Mouse (Mus musculus): ENCODE measurements around the gene Antxr1. TPM values are rescaled to one million over a fixed set of nuclear protein-coding genes. Genes with fewer than 3 reads are reported as not detected.

The Antxr1 gene
- total RNA-seq, 2 experiments from 2014 or later: 9.8 to 11.7 TPM

DNA sequence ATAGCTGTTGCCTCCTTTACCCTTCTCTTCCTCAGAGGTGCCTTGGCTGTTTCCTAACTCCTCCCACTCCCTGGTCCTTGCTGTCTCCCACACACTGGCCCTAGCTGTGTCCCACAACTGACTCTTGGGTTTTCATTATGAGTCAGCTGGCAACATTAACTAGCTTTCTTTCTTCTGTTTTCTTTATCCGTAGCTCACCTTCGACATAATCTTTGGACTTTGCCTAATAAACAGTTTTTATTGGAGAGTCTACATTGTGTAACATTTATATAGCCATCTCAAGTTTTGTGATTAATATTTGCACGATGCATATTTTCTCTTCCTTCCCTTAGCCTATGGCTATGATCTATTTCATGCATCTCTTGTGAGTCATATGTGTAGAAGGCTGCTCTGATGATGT is 40.7 kb downstream of the Antxr1 start:
- DNase-seq (ENCODE audit: low spot score): no peak
- intact Hi-C loops (cut with DNase I): no loop called here

DNA sequence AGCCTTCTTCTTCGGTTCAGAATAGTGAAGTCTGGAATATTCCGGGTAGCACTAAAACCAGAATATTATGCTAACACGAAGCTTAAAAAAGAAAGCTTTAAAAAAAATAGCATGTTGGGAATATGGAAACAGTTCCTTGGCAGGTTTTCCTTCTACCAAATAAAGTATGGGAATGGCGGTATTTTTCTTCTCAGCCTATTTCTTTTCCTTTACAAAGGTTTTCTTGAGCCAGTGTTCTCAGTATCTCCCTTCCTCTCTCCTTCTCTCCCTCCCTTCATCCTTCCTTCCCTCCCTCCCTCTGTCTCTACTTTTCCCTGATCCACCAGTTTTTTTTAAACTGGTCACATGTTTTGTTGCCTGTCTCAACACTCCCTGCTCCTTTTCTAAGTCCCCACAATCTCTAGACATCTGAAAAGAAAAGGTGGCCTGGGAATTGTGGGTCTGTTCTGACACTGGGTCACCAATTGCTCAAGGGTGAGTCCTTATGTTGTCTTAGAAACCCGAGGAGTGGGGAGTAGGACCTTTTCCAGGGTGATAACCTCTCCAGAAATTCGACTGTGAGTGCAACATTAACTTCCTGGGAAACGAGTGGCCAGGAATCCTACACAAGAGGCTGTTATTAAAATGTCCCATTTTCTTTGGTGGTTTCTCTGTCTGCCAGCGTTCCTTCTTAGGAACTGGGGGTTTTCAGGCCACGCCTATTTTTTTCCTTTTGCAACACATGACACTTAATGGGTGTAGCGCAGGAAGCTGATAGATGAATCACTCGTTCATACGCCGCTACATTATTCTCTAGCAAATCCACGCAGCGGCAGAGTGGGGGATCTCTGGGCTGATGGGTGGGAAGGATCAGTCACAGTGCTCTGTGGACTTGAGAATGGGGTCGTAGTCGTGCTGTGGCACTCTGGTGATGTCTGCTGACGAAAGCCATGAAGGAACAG is 42.4 kb downstream of the Antxr1 start:
- intact Hi-C loops (cut with DNase I): no loop called here
- no peak for DNase-seq (ENCODE audit: low spot score)

DNA sequence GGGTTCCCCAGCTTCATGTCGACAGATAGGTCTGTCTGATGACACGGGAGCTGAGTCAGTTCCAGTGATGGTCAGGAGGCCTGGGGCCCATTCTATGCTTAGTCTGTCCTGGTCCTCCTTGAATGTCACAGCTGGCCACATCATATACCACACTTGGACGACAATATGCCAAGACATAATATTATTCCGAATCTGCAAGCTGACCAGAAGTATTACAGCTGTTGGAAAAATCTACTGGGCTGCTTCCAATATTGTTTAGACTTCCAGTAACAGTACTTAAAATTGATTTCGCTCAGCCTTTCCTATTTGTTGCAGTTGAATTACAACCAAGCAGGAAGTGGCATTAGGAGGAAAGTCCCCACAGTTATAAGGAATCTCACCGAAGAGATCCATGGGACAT is 48.4 kb downstream of the Antxr1 start:
- intact Hi-C loops (cut with DNase I): no loop called here
- no peak for DNase-seq (ENCODE audit: low spot score)

DNA sequence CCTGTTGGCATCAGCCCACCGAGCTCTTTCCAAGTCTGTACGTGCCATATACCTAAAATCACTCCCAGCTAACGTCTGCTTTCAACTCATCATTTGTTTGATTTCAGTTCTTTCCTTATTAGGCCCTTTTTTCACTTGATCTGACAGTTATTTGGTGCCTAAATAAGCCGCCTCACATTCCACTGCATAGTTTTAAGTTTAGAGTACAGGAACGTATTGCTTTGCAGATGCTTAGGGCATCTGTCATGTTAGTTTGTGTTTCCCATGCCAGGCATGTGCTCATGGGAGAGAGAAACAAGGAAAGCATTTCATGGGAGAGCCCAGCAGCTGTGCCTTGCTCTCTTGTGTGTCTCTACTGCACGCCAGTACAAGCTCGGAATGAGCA is 50.3 kb downstream of the Antxr1 start:
- DNase-seq (ENCODE audit: low spot score): no peak
- intact Hi-C loops (cut with DNase I): no loop called here

DNA sequence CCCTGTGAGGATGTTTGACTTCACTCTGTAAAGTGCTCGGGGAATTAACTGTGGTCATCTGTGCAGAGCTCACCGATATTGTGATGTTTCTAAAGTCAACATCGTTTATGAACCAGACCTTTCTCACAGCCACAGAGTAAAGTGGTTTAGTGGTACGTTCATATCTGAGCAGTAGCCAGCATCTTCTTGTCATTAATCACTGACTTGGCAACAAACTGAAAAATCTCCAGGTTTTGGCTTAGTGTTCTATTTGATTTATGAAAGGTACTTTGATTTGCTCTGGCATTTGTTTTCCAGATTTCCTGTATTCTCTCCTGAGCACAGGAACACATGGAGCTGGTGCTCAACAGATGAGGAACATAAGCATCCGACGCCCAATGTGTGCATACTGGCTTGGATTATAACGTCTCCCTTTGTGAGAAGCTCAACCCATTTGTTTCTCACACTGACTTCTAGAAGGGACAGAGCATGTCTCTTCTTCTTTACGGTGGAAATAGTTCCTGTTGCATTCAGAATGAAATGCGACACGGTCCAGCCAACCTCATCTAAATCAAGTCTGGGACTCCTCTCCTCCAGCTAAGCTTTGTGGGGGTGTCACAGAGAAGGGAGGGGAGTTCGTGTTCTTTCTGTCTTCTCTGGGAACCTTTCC is 50.8 kb downstream of the Antxr1 start:
- DNase-seq (ENCODE audit: low spot score): no peak
- intact Hi-C loops (cut with DNase I): no loop called here

DNA sequence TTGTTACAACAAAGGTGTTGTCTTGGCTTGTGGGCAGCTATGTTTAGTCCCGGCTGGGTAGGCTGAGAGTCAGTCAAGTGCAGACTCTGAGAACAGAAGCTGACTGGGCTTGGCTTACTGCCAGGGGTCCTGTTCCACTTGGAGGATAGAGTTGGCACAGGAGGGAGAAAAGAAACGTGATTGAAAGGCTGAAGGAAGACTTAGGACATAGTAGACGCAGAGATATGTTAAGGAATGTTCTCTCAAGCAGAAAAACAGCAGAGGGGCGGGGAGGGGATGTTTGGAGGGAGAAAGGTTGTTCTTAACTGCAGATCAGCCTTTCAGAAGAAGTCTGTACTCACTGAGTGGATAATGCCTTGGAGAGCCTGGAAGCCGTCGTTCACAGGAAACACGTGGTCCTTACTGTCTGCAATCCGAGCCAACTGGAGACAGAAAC is 53.3 kb downstream of the Antxr1 start:
- intact Hi-C loops (cut with DNase I): no loop called here

DNA sequence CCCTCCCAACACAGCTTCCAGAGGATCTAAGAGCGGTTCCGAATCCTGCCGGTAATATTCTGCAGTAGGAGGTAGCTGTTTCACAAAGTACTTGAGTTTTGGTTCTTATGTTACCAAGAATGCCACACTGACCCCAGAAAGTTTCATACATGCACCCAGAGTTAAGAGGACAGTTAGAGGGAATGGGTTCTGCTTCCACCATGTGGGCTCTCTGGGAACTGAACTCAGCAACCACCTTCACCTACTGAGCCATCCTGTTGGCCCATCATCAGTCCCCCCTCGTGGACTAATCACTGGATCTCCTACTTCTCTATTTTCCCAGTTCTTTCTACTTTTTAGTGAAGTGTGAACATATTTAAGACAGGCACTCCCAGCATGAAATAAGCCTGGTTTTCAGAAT is 53.9 kb downstream of the Antxr1 start:
- no peak for DNase-seq (ENCODE audit: low spot score)
- intact Hi-C loops (cut with DNase I): no loop called here

More for the DNA sequence above, 53.3 kb downstream of the Antxr1 start:
- DNase-seq (ENCODE audit: low spot score): peak; percentile 28

DNA sequence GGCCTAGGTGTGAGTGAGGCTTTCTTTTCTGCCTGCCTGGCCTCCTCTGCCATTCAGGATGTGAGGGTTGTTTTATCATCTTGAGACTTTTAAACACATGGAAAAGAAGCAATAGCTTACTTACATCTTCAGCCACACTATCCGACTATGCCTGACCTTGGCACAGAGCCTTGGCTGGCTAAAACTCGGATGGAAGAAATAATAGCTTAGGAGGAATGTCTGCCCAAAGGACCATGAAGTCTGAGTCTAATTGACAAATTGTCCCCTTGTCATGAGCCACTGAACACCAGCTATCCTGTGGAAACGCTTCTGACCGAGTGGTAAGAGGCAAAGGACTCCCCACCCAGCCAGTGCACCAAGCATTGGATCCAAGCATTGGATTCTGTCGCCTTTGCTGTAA is 57.5 kb downstream of the Antxr1 start:
- no peak for DNase-seq (ENCODE audit: low spot score)
- intact Hi-C loops (cut with DNase I): no loop called here

DNA sequence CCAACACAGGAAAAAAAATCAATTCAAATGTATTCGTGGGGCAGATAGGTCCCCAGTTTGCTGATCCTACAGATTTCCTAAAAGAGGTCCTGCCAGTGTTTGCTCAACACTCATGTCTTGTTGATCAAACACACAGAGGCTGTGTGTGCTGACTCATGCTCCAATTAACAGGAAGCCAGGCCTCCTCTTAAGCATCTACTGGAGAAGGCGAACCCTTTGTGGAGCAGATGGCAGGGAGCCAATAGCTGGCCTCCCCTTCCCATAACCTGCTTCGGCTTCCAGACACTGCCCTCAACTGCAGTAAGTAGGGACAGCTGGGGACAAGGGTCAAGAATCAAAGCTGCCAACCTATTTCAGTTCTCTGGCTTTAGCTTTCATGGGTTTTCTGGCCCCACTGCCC is 58.1 kb downstream of the Antxr1 start:
- intact Hi-C loops (cut with DNase I): no loop called here
- no peak for DNase-seq (ENCODE audit: low spot score)

DNA sequence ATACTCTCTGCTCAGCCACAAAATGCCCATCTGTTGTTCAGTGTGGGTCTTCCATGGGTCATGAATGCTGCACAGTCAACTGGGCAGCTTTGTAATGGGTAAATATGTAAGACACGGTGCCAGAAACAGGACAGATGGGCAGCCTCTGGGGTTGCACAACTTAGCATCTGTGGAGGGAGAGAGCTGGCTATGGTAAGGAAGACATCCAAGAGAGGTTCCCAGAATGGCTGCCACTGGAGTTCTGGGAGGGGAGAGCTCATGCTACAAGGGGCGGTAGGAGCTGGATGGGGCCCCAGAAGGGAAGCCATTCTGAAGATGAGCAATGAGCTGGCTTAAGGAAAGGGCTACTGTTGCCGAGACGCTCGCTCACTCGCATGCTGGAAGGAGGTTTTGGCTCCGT is 58.7 kb downstream of the Antxr1 start:
- no peak for DNase-seq (ENCODE audit: low spot score)
- intact Hi-C loops (cut with DNase I): no loop called here

DNA sequence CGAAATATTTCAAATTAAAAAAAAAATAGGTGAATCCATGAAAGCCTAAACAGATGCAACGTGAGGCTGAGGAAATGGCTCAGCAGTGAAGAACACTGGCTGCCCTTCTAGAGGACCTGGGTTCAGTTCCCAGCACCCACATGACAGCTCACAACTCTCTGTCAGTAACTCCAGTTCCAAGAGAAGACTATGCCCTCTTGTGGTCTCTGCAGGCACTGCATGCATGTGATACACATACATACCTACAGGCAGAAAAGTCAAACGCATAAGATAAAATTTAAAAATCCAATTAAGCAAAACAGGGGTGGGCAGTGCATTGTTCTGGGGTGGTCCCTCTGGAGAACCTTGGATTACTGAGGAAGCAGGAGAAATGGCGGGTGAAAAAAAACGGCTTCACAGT is 60.8 kb downstream of the Antxr1 start:
- DNase-seq (ENCODE audit: low spot score): no peak
- intact Hi-C loops (cut with DNase I): no loop called here

DNA sequence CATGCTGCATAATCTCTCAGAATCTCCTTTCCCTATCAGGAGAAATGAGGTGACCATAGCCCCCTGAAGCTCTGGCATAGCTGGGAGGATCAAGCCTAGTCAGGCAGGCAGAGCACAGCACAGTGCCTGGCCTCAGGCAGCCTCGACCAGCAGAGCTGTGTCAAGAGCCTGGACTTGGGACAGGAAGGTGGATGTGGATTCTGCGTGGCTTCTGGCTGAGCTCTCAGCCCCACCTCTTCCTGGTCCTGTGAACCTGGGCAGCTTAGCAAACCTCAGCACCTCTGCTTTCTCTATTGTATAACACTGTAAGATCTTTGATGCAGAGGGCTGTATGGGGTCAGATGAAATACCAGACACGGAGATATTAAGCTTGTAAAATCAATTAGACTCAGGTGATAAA is 61.8 kb downstream of the Antxr1 start:
- intact Hi-C loops (cut with DNase I): no loop called here
- DNase-seq (ENCODE audit: low spot score): no peak

DNA sequence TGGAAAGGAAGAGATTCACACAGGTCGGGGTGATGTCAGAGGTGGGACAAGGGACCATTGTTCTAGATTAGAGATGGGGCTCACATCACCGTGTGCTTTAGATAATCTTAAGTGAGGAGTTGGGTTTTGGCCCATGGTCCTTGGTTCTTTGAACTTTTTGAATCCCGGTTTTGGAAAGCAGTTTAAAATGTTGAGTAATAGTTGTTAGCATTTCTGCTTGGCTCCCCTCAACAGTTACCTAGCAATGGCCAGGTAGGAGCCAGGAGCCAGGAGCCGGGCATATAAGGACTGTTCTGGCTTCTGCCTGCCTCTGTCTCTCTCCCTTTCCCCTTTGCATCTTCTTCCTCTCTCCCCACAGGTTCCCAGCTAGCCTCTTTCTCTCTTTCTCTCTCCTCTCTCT is 62.5 kb downstream of the Antxr1 start:
- DNase-seq (ENCODE audit: low spot score): no peak
- intact Hi-C loops (cut with DNase I): no loop called here

DNA sequence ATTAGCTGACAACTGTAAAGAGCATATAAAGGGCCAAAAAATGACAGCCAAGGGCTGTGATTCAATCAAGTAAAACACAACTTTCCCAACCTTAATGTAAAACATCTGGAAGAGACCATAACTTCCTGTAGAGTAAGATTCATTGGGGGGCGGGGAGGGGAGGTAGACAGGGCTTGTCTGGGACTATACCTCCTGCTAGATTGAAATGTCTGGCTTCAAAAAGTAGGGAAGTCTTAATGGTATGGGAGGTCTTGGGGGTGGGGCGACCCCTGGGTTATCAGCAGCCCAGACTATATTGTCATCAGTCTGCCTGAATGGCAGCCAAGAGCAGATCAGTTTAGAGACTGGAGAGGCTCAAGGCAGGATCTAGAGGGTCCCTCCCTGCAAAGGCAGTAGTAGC is 63.4 kb downstream of the Antxr1 start:
- intact Hi-C loops (cut with DNase I): no loop called here
- no peak for DNase-seq (ENCODE audit: low spot score)

DNA sequence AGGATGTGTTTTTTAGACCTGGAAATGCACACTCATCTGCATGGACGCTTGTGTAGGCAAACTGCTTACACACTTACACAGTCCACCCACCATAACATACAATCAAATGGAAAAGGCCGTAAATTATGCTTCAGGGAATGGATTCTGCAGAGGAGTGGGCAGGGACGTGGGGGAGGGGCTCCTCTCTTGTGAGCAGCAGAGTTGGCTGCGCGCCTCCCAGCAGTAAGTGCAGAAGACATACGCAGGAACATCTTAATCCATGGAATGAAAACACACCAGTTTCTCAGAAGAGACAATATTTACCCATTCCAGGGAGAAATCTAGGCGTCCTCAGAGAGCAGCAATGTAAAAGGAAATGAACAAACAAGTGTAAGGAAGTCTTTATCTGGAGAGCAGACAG is 65.2 kb downstream of the Antxr1 start:
- intact Hi-C loops (cut with DNase I): no loop called here

DNA sequence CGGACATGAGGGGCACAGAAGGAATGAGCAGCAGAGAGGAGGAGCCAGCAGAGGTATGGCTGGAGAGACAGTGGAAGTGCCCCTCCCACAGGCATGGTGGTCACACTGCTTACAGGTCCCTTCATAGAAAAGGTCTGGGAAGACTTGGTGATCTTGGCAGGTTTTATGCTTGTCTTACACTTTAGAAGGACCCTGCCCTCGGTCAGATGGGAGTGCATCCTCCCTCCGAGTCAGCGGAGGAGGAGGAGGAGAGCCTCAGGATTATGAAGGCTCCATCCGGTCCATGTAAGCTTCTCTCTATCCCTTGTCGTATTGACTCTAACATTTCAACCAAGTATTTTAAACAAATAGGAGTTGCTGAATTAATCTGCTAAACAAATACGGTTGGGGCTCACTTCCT is 65.7 kb downstream of the Antxr1 start:
- intact Hi-C loops (cut with DNase I): no loop called here
- no peak for DNase-seq (ENCODE audit: low spot score)

More for the DNA sequence above, 65.2 kb downstream of the Antxr1 start:
- no peak for DNase-seq (ENCODE audit: low spot score)

DNA sequence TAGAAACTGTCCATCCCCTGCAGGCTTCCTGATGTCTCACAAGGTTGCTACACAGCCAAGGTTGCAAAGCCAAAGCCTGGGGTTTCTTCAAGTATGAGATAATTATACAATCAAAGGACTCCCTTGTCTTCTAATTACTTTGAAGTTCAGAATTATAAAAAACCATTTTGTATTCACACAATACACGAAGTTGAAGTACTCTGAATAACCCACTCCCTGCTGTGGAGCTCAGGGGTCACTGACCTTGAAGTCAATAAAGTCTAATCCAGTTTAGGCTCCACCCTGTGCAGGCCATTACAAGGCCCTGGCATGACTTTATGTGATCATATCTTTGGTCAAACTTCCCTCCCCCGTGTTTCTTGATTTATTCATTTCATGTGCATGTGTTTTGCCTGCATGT is 73.0 kb downstream of the Antxr1 start:
- intact Hi-C loops (cut with DNase I): no loop called here
- no peak for DNase-seq (ENCODE audit: low spot score)

DNA sequence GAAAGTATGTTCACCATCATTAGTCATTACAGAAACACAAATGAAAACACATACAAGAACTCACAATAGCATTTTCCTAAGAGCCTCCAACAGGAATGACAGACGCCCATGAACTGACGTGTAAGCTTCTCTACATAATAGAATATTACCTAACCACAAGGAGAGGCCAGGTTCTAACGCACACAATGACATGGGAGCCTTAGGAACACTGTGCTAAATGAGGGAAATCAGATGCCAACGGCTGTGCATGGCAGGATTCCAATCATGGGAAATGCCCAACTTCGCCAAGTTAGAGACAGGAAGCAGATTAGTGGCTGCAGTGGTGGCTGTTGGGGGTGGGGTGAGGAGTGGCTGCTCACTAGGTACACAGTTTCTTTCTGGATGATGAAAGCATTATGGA is 76.6 kb downstream of the Antxr1 start:
- no peak for DNase-seq (ENCODE audit: low spot score)
- intact Hi-C loops (cut with DNase I): no loop called here

DNA sequence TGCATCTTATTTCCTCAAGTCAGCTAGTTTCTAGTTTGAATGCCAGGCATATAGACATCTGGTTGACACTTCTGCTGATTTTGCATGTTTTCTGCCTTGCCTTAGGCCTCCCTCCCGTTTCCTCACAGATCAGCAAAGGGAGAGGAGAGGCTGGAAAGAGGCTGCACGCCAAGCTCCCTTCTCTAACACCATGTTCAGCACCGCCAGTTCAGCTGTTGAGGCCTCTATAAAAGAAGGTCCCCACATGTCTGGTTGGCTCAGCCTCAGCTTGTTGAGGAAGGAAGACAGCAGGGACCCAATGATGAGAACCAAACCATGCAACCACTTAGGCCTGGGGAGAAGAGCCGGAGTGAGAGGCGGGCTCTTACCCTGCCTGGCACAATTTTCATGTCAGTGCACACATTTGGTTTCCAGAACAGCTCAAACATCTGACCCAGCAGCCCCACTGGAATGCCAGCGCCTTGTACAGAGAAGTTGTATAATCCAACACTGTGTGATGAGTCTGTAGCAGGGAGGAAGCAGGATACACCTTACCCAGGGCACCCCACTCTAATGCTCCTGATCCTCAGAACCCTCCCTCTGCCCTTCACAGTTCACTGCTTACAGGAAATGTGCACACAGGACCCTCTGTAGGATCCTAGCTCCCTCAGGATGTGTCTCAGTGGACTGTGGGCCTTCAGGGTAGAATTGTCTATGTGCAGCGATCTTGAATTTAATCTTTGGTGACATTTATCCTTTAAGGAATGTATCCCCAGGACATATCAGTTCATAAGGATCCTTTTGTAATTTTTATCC is 77.4 kb downstream of the Antxr1 start:
- intact Hi-C loops (cut with DNase I): no loop called here
- no peak for DNase-seq (ENCODE audit: low spot score)

DNA sequence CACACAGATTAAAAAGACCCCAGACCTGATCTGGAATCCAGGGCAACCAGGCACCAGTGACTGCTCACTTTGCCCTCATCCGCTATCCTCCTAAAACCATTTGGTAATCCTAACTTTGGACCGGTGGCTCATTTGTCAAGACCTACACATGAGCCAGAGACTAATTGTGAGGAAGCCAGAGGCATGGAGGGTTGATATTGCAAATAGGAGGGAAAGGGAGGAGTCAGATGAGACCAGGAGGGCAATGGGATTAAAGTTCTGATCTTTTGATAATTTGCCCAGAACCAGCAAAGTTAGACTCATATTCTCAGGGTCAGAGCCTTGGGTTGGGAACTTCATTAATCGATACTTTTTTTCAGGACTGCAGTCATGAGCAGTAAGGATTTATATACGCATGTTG is 78.2 kb downstream of the Antxr1 start:
- intact Hi-C loops (cut with DNase I): no loop called here
- no peak for DNase-seq (ENCODE audit: low spot score)

DNA sequence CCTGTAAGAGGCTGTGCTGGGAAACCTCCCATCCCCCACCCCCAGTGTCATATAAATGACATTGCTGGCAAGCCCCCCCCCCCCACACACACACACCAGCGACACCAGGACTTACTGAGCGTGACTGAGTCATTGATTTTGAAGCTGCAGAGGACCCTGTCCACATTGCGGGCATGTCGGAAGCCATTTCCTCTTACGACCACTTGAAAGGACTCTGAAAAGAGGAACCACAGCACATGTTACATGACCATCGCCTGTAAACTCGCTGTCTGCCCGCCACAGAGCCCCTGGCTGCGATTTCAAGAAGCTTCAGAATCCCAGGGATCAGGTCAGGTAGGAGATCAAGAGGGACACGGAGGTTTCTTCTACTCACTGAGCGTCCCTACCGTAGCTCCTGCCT is 80.0 kb downstream of the Antxr1 start:
- no peak for DNase-seq (ENCODE audit: low spot score)
- intact Hi-C loops (cut with DNase I): no loop called here
